Mouse (Mus musculus) forebrain, embryonic 15.5 days (tissue): ENCODE measurements at regions not wholly inside any gene's neighbourhood (a gene's known extent, or its start where the extent isn't known, plus 50 kb on each side); places are given as distances from the start of the nearest gene placed in this dataset.

ENCODE experiments used
- ATAC-seq: fragments of 200-750 bp; cut with Nextera tagmentation; replicated peaks from 2 replicates; pipeline ENCODE4 v1.8.0; 2017; ENCODE audit warnings: mild to moderate bottlenecking, moderate TSS enrichment, moderate library complexity
- H3K27ac ChIP-seq: fragments of 300-500 bp; sonication (generic); replicated peaks from 2 replicates; pipeline ENCODE4 v1.5.1; 2015; ENCODE audit warnings: mild to moderate bottlenecking, inconsistent platforms
- H3K27me3 ChIP-seq: fragments of 300-500 bp; sonication (generic); 2 replicates; pipeline ENCODE4 v1.6.1; 2015; ENCODE audit warnings: inconsistent platforms
- H3K36me3 ChIP-seq: fragments of 300-500 bp; sonication (generic); 2 replicates; pipeline ENCODE4 v1.6.1; 2015; ENCODE audit warnings: mild to moderate bottlenecking, inconsistent platforms
- H3K4me1 ChIP-seq: fragments of 300-500 bp; sonication (generic); 2 replicates; pipeline ENCODE4 v1.6.1; 2015; ENCODE audit warnings: inconsistent platforms
- H3K4me2 ChIP-seq: fragments of 300-500 bp; sonication (generic); replicated peaks from 2 replicates; pipeline ENCODE4 v1.6.1; 2015; ENCODE audit warnings: mild to moderate bottlenecking, inconsistent platforms
- H3K4me3 ChIP-seq: fragments of 300-500 bp; sonication (generic); 2 replicates; pipeline ENCODE4 v1.5.1; 2015; ENCODE audit warnings: mild to moderate bottlenecking, inconsistent platforms
- H3K9ac ChIP-seq: fragments of 300-500 bp; sonication (generic); replicated peaks from 2 replicates; pipeline ENCODE4 v1.6.1; 2015; ENCODE audit warnings: mild to moderate bottlenecking, inconsistent platforms
- H3K9me3 ChIP-seq: fragments of 300-500 bp; sonication (generic); 2 replicates; pipeline ENCODE4 v1.6.1; 2016; ENCODE audit warnings: inconsistent platforms
- WGBS: fragments of 180-500 bp; shearing (Covaris S2); methylation state at CpG from one replicate; pipeline ENCODE4 v1.1.7; 2015; ENCODE audit warnings: mixed read lengths; 5-methylcytosine and 5-hydroxymethylcytosine counted together

DNA sequence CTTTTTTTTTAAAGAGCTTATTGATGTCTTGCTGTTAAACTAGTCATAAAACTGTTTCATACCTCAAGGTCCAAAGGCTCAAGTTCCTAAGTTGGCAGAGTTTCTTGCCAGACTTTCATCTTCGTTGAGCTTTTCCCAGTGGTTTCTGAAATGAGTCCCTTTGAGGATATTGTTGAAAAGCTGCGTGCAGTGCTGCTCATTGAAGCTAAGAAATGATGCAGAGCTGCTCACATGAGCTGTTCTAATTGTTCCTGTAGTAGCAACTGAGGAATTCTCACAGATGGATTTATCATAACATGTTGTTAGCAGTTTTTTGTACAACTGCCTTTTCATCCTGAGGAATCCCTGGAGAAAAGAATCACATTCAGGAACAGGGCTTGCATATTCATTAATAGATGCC is 249.3 kb downstream of the Col11a1 start:
- no peaks in the 10 kb centered on the region for H3K9me3 ChIP-seq
- no peak overlapping the region for H3K9ac ChIP-seq
- no peaks in the 10 kb centered on the region for H3K4me1 ChIP-seq
- H3K4me2 ChIP-seq: no peak overlapping the region
- H3K27me3 ChIP-seq: no peaks in the 10 kb centered on the region
- H3K27ac ChIP-seq: no peak overlapping the region
- no peak overlapping the region for H3K4me3 ChIP-seq
- 25% methylated on average over 2 of the region's 2 CpGs for WGBS
- no peaks in the 10 kb centered on the region for H3K36me3 ChIP-seq
- ATAC-seq: no peak

DNA sequence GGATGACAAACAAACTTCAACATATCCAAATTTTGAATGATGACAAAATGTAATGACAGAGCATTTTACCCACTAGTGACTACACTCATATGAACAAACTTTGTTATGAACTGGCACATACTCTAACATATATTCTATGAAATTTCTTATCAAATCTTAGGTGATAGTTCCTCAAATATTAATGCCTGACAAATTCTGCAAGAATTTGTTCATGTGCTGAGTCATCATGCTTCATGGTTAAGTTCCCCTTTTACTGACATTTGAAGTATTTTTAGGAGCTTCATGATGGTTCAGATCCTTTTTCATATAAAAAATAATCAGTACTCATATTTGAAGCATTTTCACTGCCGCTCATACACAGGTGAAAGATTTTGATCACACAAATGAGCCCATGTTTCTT is 289.1 kb downstream of the Col11a1 start:
- 98% methylated on average over 1 of the region's 1 CpGs for WGBS
- no peaks in the 10 kb centered on the region for H3K4me1 ChIP-seq

GRCm38 (mm10) chr3:114334334-114334733 is 304.0 kb downstream of the Col11a1 start:
- ATAC-seq: no peak
- Histone ChIP-seq H3K36me3 (no peaks in the 10 kb centered on the region), H3K9me3 (no peaks in the 10 kb centered on the region), H3K9ac (no peak overlapping the region), H3K4me3 (no peak overlapping the region), H3K4me1 (no peaks in the 10 kb centered on the region), H3K4me2 (no peak overlapping the region), H3K27me3 (no peaks in the 10 kb centered on the region), H3K27ac (no peak overlapping the region)

More for the DNA sequence above, 289.1 kb downstream of the Col11a1 start:
- no peak overlapping the region for H3K27ac ChIP-seq
- H3K27me3 ChIP-seq: no peaks in the 10 kb centered on the region
- no peaks in the 10 kb centered on the region for H3K9me3 ChIP-seq
- no peak for ATAC-seq
- H3K9ac ChIP-seq: no peak overlapping the region
- no peak overlapping the region for H3K4me3 ChIP-seq
- H3K36me3 ChIP-seq: no peaks in the 10 kb centered on the region
- no peak overlapping the region for H3K4me2 ChIP-seq

DNA sequence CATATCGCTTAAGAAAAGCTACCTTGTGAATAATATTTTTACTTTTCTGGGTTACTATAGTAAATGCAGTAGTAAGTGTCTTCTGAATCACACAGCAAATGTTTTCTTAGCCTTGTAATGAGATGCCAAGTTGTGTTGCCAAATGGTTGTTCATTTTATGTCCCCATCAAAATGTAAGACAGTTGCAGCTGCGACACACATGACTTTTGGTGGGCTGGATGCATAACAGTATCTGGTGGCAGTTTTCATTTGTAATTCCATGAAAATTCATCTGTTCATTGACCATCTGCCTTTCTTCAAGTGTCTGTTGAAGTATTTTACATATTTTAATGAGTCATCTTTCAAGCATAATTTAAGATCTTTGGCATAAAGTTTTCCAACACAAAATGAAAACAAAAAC is 313.4 kb downstream of the Col11a1 start:
- H3K27ac ChIP-seq: no peak overlapping the region
- H3K9ac ChIP-seq: no peak overlapping the region
- H3K4me2 ChIP-seq: no peak overlapping the region
- H3K27me3 ChIP-seq: no peaks in the 10 kb centered on the region
- no peak overlapping the region for H3K4me3 ChIP-seq
- H3K9me3 ChIP-seq: no peaks in the 10 kb centered on the region
- peak; percentile 88 for ATAC-seq
- H3K4me1 ChIP-seq: no peaks in the 10 kb centered on the region
- no peaks in the 10 kb centered on the region for H3K36me3 ChIP-seq
- 79% methylated on average over 2 of the region's 2 CpGs for WGBS

GRCm38 (mm10) chr3:114380044-114380443 is 349.7 kb downstream of the Col11a1 start:
- Histone ChIP-seq H3K4me1 (no peaks in the 10 kb centered on the region), H3K27ac (no peak overlapping the region), H3K9me3 (no peaks in the 10 kb centered on the region), H3K36me3 (no peaks in the 10 kb centered on the region), H3K4me3 (no peak overlapping the region), H3K9ac (no peak overlapping the region), H3K27me3 (no peaks in the 10 kb centered on the region; the same call in 1 of the 2 replicates), H3K4me2 (no peak overlapping the region)
- ATAC-seq: no peak
- 17% methylated on average over 5 of the region's 5 CpGs for WGBS

- no peak overlapping the region for H3K4me3 ChIP-seq
- no peaks in the 10 kb centered on the region for H3K27me3 ChIP-seq
- WGBS: 80% methylated on average over 3 of the region's 3 CpGs
- H3K4me2 ChIP-seq: no peak overlapping the region
- ATAC-seq: no peak
- H3K9ac ChIP-seq: no peak overlapping the region
- no peaks in the 10 kb centered on the region for H3K36me3 ChIP-seq
- no peaks in the 10 kb centered on the region for H3K9me3 ChIP-seq
- no peaks in the 10 kb centered on the region for H3K4me1 ChIP-seq
- no peak overlapping the region for H3K27ac ChIP-seq
Measured at GRCm38 (mm10) chr3:114403467-114403866, 373.1 kb downstream of the Col11a1 start.
